Mouse (Mus musculus) thymus, adult 2 months (tissue): ENCODE data around the gene Rims1.

Experiments
- CTCF ChIP-seq: fragments of 200-500 bp; IDR thresholded peaks from 2 replicates; pipeline ENCODE4 v1.5.1; 2012; ENCODE audit warnings: mild to moderate bottlenecking, control low read depth, low read length, moderate library complexity, borderline replicate concordance; ENCODE audit not compliant: control insufficient read depth, poor library complexity, insufficient read depth; ENCODE audit errors: extremely low read depth
- POLR2A ChIP-seq: fragments of 200-500 bp; IDR thresholded peaks from 2 replicates; pipeline ENCODE4 v1.6.1; 2012; ENCODE audit warnings: mild to moderate bottlenecking, low read length, control low read depth, moderate library complexity; ENCODE audit not compliant: control insufficient read depth, poor library complexity, insufficient read depth; ENCODE audit errors: extremely low read depth

DNA sequence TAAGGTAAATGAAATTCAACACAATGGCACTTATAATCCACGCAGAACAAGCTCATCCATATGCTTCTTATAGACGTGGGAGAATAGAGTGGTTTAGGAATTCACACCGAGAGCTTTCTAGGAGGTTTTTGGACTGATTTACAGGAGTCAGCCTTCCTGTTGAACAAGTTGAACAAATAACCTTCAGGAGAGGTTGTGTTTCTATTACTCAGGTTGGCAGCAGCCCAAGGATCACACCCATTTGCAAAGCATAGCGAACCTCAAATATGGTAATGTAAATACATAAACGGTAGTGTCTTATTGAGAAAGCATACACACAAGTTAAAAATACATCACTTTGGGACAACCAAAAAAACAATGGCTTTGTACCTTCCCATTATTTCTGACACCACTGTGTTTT is 5.5 kb downstream of the Rims1 start:
- TF ChIP-seq POLR2A (no peak), CTCF (no peak)
